Mouse (Mus musculus) large intestine, adult 2 months (tissue): Measurements from ENCODE around the gene Cfap300. TPM values are rescaled to one million over a fixed set of nuclear protein-coding genes. Genes with fewer than 3 reads are reported as not detected.

Source experiments
- DNase-seq: peaks from one replicate; pipeline ENCODE4 v3.0.0-alpha.2; 2012; ENCODE audit warnings: low read depth, low spot score
- WGBS: fragments of 180-500 bp; shearing (Covaris S2); methylation state at CpG from one replicate; pipeline ENCODE4 v1.1.7; 2018; 5-methylcytosine and 5-hydroxymethylcytosine counted together
- polyA plus RNA-seq: library from polyadenylated mRNA; depleted of rRNA; stranded (reverse); fragments of >200 nt; gene quantifications from 2 replicates; pipeline ENCODE4 v1.2.3, GENCODE M21; 2012; rRNA removed

Gene Cfap300
- polyA plus RNA-seq, 1 experiment = 0.78 TPM

GRCm38 (mm10) chr9:7987119-7987518 is 55.5 kb downstream of the Cfap300 start:
- no peak for DNase-seq
- WGBS = 65% methylated on average over 5 of the region's 5 CpGs

GRCm38 (mm10) chr9:7984287-7984686 is 58.3 kb downstream of the Cfap300 start:
- no peak for DNase-seq
- WGBS = 70% methylated on average over 4 of the region's 4 CpGs

- WGBS = 54% methylated on average over 2 of the region's 2 CpGs
- DNase-seq = no peak
Observed at GRCm38 (mm10) chr9:7983665-7984064, 59.0 kb downstream of the Cfap300 start.

- DNase-seq = no peak
- WGBS = 31% methylated on average over 2 of the region's 2 CpGs
Observed at GRCm38 (mm10) chr9:7980162-7980561, 62.5 kb downstream of the Cfap300 start.

GRCm38 (mm10) chr9:7979153-7979916 is 63.3 kb downstream of the Cfap300 start:
- DNase-seq = no peak
- WGBS = 74% methylated on average over 11 of the region's 11 CpGs

- DNase-seq = no peak
- WGBS = 88% methylated on average over 3 of the region's 3 CpGs
Observed at GRCm38 (mm10) chr9:7978502-7978901, 64.1 kb downstream of the Cfap300 start.

- 80% methylated on average over 5 of the region's 5 CpGs for whole genome bisulfite sequencing
- DNase-seq = no peak
Observed at GRCm38 (mm10) chr9:7977587-7977986, 65.0 kb downstream of the Cfap300 start.

- no peak for DNase-seq
- WGBS = 72% methylated on average over 2 of the region's 2 CpGs
Observed at GRCm38 (mm10) chr9:7971993-7972392, 70.6 kb downstream of the Cfap300 start.

Other genes starting within 250 kb of the Cfap300 start
- 9.4 and 15.0 TPM in 2 replicates for gene Birc2, start 205.8 kb downstream of the Cfap300 start, polyA plus RNA-seq
- 22.5 and 34.4 TPM in 2 replicates for gene Birc3, start 169.6 kb downstream of the Cfap300 start, polyA plus RNA-seq
- 17.9 and 24.3 TPM in 2 replicates for gene Yap1, start 38.2 kb downstream of the Cfap300 start, polyA plus RNA-seq
- gene Cep126, start 91.5 kb upstream of the Cfap300 start, polyA plus RNA-seq = 0.12 and 0.16 TPM in 2 replicates